18 mouse cellular contexts compared by ENCODE assay signal in genomic region chr16:39820131-39820530, GRCm38 (mm10).
"Had no signal": no experiment of that assay in that cellular context is flagged by ENCODE, and none has a peak within 500 bp of the region (broad histone marks: within the 10 kb centered on the region; RNA-seq: fewer than 3 reads in every experiment).

No protein-coding gene starts in this region.

- ATAC-seq: liver, postnatal 0 days; lung, postnatal 0 days; midbrain, embryonic 13.5 days; midbrain, embryonic 15.5 days had no signal

- H3K27me3 ChIP-seq: lung, embryonic 15.5 days; megakaryocyte, embryonic 14.5 days; midbrain, embryonic 13.5 days; midbrain, embryonic 15.5 days; neural tube, embryonic 12.5 days; stomach, embryonic 15.5 days had no signal

- DNase-seq: liver, postnatal 0 days; lung, adult 2 months; lung, postnatal 14 days; lung, postnatal 36 days; right cerebral cortex, postnatal 14 days; thymus, adult 18-20 months; thymus, postnatal 14 days; thymus, postnatal 4 days had no signal

- H3K36me3 ChIP-seq: lung, embryonic 15.5 days; midbrain, embryonic 13.5 days; midbrain, embryonic 15.5 days; neural tube, embryonic 12.5 days; stomach, embryonic 15.5 days had no signal

- H3K9me3 ChIP-seq: lung, embryonic 15.5 days; megakaryocyte, embryonic 14.5 days; midbrain, embryonic 13.5 days; midbrain, embryonic 15.5 days; neural tube, embryonic 12.5 days; stomach, embryonic 15.5 days had no signal

- H3K4me2 ChIP-seq: lung, embryonic 15.5 days; midbrain, embryonic 11.5 days; midbrain, embryonic 13.5 days; midbrain, embryonic 15.5 days; neural tube, embryonic 12.5 days; stomach, embryonic 15.5 days had no signal

- H3K4me3 ChIP-seq: lung, embryonic 15.5 days; megakaryocyte, embryonic 14.5 days; midbrain, embryonic 13.5 days; midbrain, embryonic 15.5 days; neural tube, embryonic 12.5 days; stomach, embryonic 15.5 days had no signal

- H3K27ac ChIP-seq: lung, embryonic 15.5 days; macrophage; midbrain, embryonic 13.5 days; midbrain, embryonic 15.5 days; neural tube, embryonic 12.5 days; stomach, embryonic 15.5 days; stomach, postnatal 0 days had no signal

- H3K4me1 ChIP-seq: lung, embryonic 15.5 days; megakaryocyte, embryonic 14.5 days; midbrain, embryonic 13.5 days; midbrain, embryonic 15.5 days; neural tube, embryonic 12.5 days; stomach, embryonic 15.5 days had no signal

- H3K9ac ChIP-seq: liver, postnatal 0 days; lung, embryonic 15.5 days; midbrain, embryonic 13.5 days; midbrain, embryonic 15.5 days; neural tube, embryonic 12.5 days; stomach, embryonic 15.5 days had no signal
